Mouse (Mus musculus) CD4-positive helper T cell, adult 2 months (primary cell): Measurements from ENCODE around the gene Fam168a.
"Not testable (repeated sequence)": the region's sequence is repeated elsewhere in the genome, so short reads cannot be mapped to it uniquely, and the experiment has no call there.

Experiments
- DNase-seq: peaks from one replicate; pipeline ENCODE4 v3.0.0-alpha.2; 2012; ENCODE audit warnings: low read depth, missing footprints, low spot score

The Fam168a gene

GRCm38 (mm10) chr7:100706883-100707480 lies 547 bp downstream of the Fam168a start:
- no peak for DNase-seq

GRCm38 (mm10) chr7:100718741-100719140 lies 12.3 kb downstream of the Fam168a start:
- no peak for DNase-seq

- no peak for DNase-seq
Observed at GRCm38 (mm10) chr7:100722268-100722667, 15.8 kb downstream of the Fam168a start.

GRCm38 (mm10) chr7:100723453-100724294 lies 17.2 kb downstream of the Fam168a start:
- DNase-seq: no peak

GRCm38 (mm10) chr7:100727538-100728085 lies 21.2 kb downstream of the Fam168a start:
- no peak for DNase-seq

- DNase-seq: no peak
Observed at GRCm38 (mm10) chr7:100729778-100730177, 23.3 kb downstream of the Fam168a start.

- DNase-seq: peak; percentile 24
Observed at GRCm38 (mm10) chr7:100732341-100733050, 26.1 kb downstream of the Fam168a start.

GRCm38 (mm10) chr7:100733051-100733813 lies 26.8 kb downstream of the Fam168a start:
- DNase-seq: no peak

- no peak for DNase-seq
Observed at GRCm38 (mm10) chr7:100734201-100734600, 27.8 kb downstream of the Fam168a start.

GRCm38 (mm10) chr7:100734905-100735304 lies 28.5 kb downstream of the Fam168a start:
- not testable (repeated sequence) for DNase-seq

- no peak for DNase-seq
Observed at GRCm38 (mm10) chr7:100736131-100736530, 29.7 kb downstream of the Fam168a start.

- no peak for DNase-seq
Observed at GRCm38 (mm10) chr7:100744372-100744771, 37.9 kb downstream of the Fam168a start.

GRCm38 (mm10) chr7:100750101-100750500 lies 43.7 kb downstream of the Fam168a start:
- DNase-seq: peak; percentile 17

- no peak for DNase-seq
Observed at GRCm38 (mm10) chr7:100758718-100759117, 52.3 kb downstream of the Fam168a start.

- DNase-seq: no peak
Observed at GRCm38 (mm10) chr7:100762726-100763125, 56.3 kb downstream of the Fam168a start.

- no peak for DNase-seq
Observed at GRCm38 (mm10) chr7:100767568-100767967, 61.1 kb downstream of the Fam168a start.

GRCm38 (mm10) chr7:100768009-100768408 lies 61.6 kb downstream of the Fam168a start:
- DNase-seq: no peak

- DNase-seq: no peak
Observed at GRCm38 (mm10) chr7:100769534-100770083, 63.2 kb downstream of the Fam168a start.

- no peak for DNase-seq
Observed at GRCm38 (mm10) chr7:100770669-100771341, 64.4 kb downstream of the Fam168a start.

GRCm38 (mm10) chr7:100774189-100774588 lies 67.8 kb downstream of the Fam168a start:
- DNase-seq: no peak
